Mouse (Mus musculus): ENCODE data around the gene Zfp637. TPM values are rescaled to one million over a fixed set of nuclear protein-coding genes. Genes with fewer than 3 reads are reported as not detected.
A peak's percentile ranks its signal among the peaks of the same experiment; 100 is the strongest.

Zfp637 gene
- polyA plus RNA-seq, 1 experiment from 2014 or later = 81.3 TPM

DNA sequence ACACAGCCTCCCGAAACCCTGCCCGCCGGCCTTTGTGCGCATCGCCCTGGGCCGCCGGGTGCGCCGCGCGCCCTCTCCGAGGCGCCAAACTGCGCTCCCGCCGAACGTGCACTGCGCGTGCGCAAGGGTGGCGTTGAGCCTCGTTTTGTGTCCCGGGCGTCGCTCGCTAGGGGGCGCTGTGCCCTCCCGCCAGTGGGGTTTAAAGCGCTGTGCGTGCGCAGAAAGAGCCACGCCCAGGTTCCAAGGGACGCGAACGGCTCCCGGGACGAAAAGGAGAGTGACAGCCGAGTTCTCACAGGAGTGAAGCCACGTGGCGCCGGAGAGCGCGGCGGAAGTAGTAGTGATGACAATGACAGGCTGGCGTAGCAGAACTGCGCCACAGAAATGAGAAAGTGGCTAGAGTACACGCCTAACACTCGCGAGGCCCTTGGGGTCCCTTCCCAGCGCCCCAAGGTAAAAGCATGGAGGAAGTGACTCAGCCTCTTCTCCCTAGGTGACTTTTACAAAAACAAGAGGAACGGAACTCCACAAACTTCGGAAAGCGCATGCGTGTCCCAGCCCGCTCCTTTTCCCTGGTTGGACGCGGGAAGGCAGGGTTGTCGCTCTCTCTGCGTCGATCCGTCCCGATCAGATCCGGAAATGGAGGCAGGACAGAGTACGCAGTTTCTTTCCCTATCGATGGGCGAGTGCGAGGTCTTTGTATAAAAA lies 38.6 kb downstream of the Zfp637 start:
- Histone ChIP-seq H3K4me3 (ENCODE audit: control insufficient read depth in 1 of 2, insufficient read depth in 1 of 2, low read depth in 1 of 2, low read length in 2 of 2) (peak overlapping the region; percentile 45 to 66), H3K9me3 (ENCODE audit: control insufficient read depth, low read length) (no peaks in the 10 kb centered on the region), H3K36me3 (ENCODE audit: control insufficient read depth, insufficient read depth, low read length) (no peaks in the 10 kb centered on the region), H3K4me2 (ENCODE audit: low read length) (peak overlapping the region; percentile 72), H3K27ac (replicated peaks in 1 of 2; ENCODE audit: control insufficient read depth in 1 of 2, insufficient read depth in 1 of 2, low read depth in 2 of 2, low read length in 2 of 2) (peak overlapping the region; percentile 97 to 99), H3K9ac (ENCODE audit: low read length) (peak overlapping the region; percentile 79), H3K4me1 (ENCODE audit: control insufficient read depth in 2 of 2, insufficient read depth in 2 of 2, low read length in 2 of 2) (peaks cover 0 to 5% of the 10 kb centered on the region in 2 experiments; a peak in 3 of 4 replicates), H3K27me3 (ENCODE audit: control insufficient read depth, insufficient read depth, low read length) (no peaks in the 10 kb centered on the region)
- peak; percentile 94 for ATAC-seq (ENCODE audit: insufficient number of reproducible peaks, insufficient read depth, low FRiP score, low read depth)
- WGBS = under 1% methylated on average over 67 of the region's 67 CpGs

DNA sequence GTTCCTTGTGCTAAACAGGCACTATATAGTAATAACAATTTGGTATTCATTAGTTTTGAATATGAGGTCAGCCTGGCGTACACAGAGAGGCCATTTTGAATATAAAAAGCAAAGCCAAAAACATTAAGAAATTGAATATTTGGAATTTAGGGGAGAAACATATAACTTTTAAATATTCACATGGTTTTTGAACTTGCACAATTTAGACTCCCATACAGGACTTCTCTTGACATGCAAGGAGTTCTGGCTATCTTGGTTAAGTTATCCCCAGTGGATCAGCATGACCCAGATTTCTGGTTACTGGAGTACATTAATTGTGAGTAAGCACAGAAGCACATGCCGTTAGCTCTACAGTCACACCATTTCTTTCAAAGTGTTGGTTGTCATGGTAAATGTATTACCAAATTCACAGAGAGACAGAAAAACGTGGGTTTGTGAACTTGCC lies 39.4 kb downstream of the Zfp637 start:
- Histone ChIP-seq H3K27ac (replicated peaks in 1 of 2; ENCODE audit: control insufficient read depth in 1 of 2, insufficient read depth in 1 of 2, low read depth in 2 of 2, low read length in 2 of 2) (peak overlapping the region; percentile 64 to 97), H3K36me3 (ENCODE audit: control insufficient read depth, insufficient read depth, low read length) (no peaks in the 10 kb centered on the region), H3K27me3 (ENCODE audit: control insufficient read depth, insufficient read depth, low read length) (no peaks in the 10 kb centered on the region), H3K9ac (ENCODE audit: low read length) (peak overlapping the region; percentile 72), H3K9me3 (ENCODE audit: control insufficient read depth, low read length) (no peaks in the 10 kb centered on the region), H3K4me3 (ENCODE audit: control insufficient read depth in 1 of 2, insufficient read depth in 1 of 2, low read depth in 1 of 2, low read length in 2 of 2) (peak overlapping the region in 1 of 2 experiments; percentile 45; a peak in 2 of 4 replicates), H3K4me2 (ENCODE audit: low read length) (peak overlapping the region; percentile 72), H3K4me1 (ENCODE audit: control insufficient read depth in 2 of 2, insufficient read depth in 2 of 2, low read length in 2 of 2) (peaks cover 0 to 5% of the 10 kb centered on the region in 2 experiments; a peak in 3 of 4 replicates)
- 54% methylated on average over 3 of the region's 3 CpGs for WGBS
- no peak for ATAC-seq (ENCODE audit: insufficient number of reproducible peaks, insufficient read depth, low FRiP score, low read depth)

GRCm38 (mm10) chr6:117881229-117881628 lies 40.2 kb downstream of the Zfp637 start:
- no peak for ATAC-seq (ENCODE audit: insufficient number of reproducible peaks, insufficient read depth, low FRiP score, low read depth)
- Histone ChIP-seq H3K4me3 (ENCODE audit: control insufficient read depth in 1 of 2, insufficient read depth in 1 of 2, low read depth in 1 of 2, low read length in 2 of 2) (no peak overlapping the region), H3K27me3 (ENCODE audit: control insufficient read depth, insufficient read depth, low read length) (no peaks in the 10 kb centered on the region), H3K4me1 (ENCODE audit: control insufficient read depth in 2 of 2, insufficient read depth in 2 of 2, low read length in 2 of 2) (peaks cover 0 to 5% of the 10 kb centered on the region in 2 experiments; a peak in 3 of 4 replicates), H3K9ac (ENCODE audit: low read length) (no peak overlapping the region), H3K36me3 (ENCODE audit: control insufficient read depth, insufficient read depth, low read length) (no peaks in the 10 kb centered on the region), H3K4me2 (ENCODE audit: low read length) (no peak overlapping the region; the same call in 1 of the 2 replicates), H3K9me3 (ENCODE audit: control insufficient read depth, low read length) (no peaks in the 10 kb centered on the region), H3K27ac (replicated peaks in 1 of 2; ENCODE audit: control insufficient read depth in 1 of 2, insufficient read depth in 1 of 2, low read depth in 2 of 2, low read length in 2 of 2) (no peak overlapping the region)
- WGBS = 88% methylated on average over 7 of the region's 7 CpGs

- Histone ChIP-seq H3K9ac (ENCODE audit: low read length) (no peak overlapping the region), H3K4me3 (ENCODE audit: control insufficient read depth in 1 of 2, insufficient read depth in 1 of 2, low read depth in 1 of 2, low read length in 2 of 2) (no peak overlapping the region), H3K4me2 (ENCODE audit: low read length) (no peak overlapping the region), H3K27me3 (ENCODE audit: control insufficient read depth, insufficient read depth, low read length) (no peaks in the 10 kb centered on the region), H3K9me3 (ENCODE audit: control insufficient read depth, low read length) (no peaks in the 10 kb centered on the region), H3K36me3 (ENCODE audit: control insufficient read depth, insufficient read depth, low read length) (no peaks in the 10 kb centered on the region), H3K4me1 (ENCODE audit: control insufficient read depth in 2 of 2, insufficient read depth in 2 of 2, low read length in 2 of 2) (peaks cover 0 to 5% of the 10 kb centered on the region in 2 experiments; a peak in 3 of 4 replicates), H3K27ac (replicated peaks in 1 of 2; ENCODE audit: control insufficient read depth in 1 of 2, insufficient read depth in 1 of 2, low read depth in 2 of 2, low read length in 2 of 2) (no peak overlapping the region)
- 59% methylated on average over 7 of the region's 7 CpGs for WGBS
- no peak for ATAC-seq (ENCODE audit: insufficient number of reproducible peaks, insufficient read depth, low FRiP score, low read depth)
Measured at GRCm38 (mm10) chr6:117881997-117882396, 41.0 kb downstream of the Zfp637 start.

DNA sequence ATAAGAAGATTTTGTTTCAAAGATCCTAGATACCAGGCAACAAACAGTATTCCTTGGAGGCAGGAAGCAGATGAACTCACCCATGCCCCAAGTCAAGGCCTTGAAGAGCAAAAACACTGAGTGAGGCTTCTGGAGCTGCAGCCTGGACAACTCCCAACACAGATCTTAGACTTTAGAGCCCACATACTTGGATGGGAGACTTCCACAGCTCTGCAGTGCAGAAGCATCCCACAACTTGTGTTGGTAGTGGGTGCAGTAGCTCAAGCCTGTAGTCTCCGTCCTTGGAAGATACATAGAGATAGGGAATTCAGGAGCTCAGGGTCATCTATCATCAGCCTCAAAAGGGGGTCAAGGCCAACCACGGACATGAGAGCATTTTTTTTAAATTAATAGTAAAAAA lies 45.0 kb downstream of the Zfp637 start:
- peaks cover 0 to 5% of the 10 kb centered on the region in 2 experiments; a peak in 2 of 4 replicates for H3K4me1 ChIP-seq (ENCODE audit: control insufficient read depth in 2 of 2, insufficient read depth in 2 of 2, low read length in 2 of 2)
- H3K4me3 ChIP-seq (ENCODE audit: control insufficient read depth in 1 of 2, insufficient read depth in 1 of 2, low read depth in 1 of 2, low read length in 2 of 2) = no peak overlapping the region
- WGBS = 74% methylated on average over 2 of the region's 2 CpGs
- no peaks in the 10 kb centered on the region for H3K36me3 ChIP-seq (ENCODE audit: control insufficient read depth, insufficient read depth, low read length)
- no peaks in the 10 kb centered on the region for H3K27me3 ChIP-seq (ENCODE audit: control insufficient read depth, insufficient read depth, low read length)
- H3K9ac ChIP-seq (ENCODE audit: low read length) = no peak overlapping the region
- ATAC-seq (ENCODE audit: insufficient number of reproducible peaks, insufficient read depth, low FRiP score, low read depth) = no peak
- H3K9me3 ChIP-seq (ENCODE audit: control insufficient read depth, low read length) = no peaks in the 10 kb centered on the region
- no peak overlapping the region for H3K4me2 ChIP-seq (ENCODE audit: low read length)
- H3K27ac ChIP-seq (replicated peaks in 1 of 2; ENCODE audit: control insufficient read depth in 1 of 2, insufficient read depth in 1 of 2, low read depth in 2 of 2, low read length in 2 of 2) = no peak overlapping the region

DNA sequence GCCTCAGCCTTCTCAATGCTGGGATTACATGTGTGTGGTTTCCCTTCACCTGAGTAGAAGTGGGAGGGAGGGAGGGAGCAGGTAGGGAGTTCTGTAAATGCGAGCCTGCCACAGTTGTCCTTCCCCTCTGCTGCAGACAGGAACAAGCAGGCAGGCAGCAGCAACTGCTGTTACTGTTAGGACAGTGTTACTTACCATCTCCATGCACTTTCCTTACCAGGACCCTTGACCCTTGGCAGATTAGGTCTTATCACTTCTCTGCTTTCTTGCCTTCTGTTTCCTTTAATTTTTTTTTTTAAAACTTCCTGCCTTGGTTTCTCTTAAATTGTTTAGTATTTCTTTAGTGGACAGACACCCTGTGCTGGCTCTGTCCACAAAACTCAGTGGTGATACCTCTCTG lies 47.1 kb downstream of the Zfp637 start:
- Histone ChIP-seq H3K9ac (ENCODE audit: low read length) (no peak overlapping the region), H3K4me2 (ENCODE audit: low read length) (no peak overlapping the region), H3K4me3 (ENCODE audit: control insufficient read depth in 1 of 2, insufficient read depth in 1 of 2, low read depth in 1 of 2, low read length in 2 of 2) (no peak overlapping the region), H3K27ac (replicated peaks in 1 of 2; ENCODE audit: control insufficient read depth in 1 of 2, insufficient read depth in 1 of 2, low read depth in 2 of 2, low read length in 2 of 2) (no peak overlapping the region), H3K9me3 (ENCODE audit: control insufficient read depth, low read length) (no peaks in the 10 kb centered on the region), H3K36me3 (ENCODE audit: control insufficient read depth, insufficient read depth, low read length) (no peaks in the 10 kb centered on the region), H3K27me3 (ENCODE audit: control insufficient read depth, insufficient read depth, low read length) (no peaks in the 10 kb centered on the region), H3K4me1 (ENCODE audit: control insufficient read depth in 2 of 2, insufficient read depth in 2 of 2, low read length in 2 of 2) (peaks cover 0 to 5% of the 10 kb centered on the region in 2 experiments; a peak in 2 of 4 replicates)
- ATAC-seq (ENCODE audit: insufficient number of reproducible peaks, insufficient read depth, low FRiP score, low read depth) = no peak
- WGBS = 24% methylated on average over 1 of the region's 1 CpGs

DNA sequence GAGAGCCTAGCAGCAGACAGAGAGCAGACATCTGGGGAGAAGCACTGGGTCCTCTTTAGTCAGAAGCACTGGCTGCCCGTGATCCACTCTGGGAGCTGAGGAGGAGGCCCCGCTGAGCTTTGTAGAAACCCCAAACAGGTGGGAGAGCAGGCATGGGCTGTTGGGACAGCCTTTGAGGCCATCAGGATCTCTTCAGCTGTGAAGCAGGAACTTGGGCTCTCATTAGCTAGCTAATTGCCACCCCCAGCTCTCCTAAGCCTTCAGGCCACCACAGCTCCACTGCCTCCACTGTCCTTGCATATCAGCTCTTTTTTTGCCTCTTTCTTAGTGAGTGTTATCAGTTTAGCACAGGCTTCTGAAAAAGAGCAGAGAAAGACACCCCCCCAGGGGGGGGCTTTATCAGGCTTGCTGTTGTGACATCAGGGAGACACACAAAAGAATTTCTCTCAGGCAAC lies 47.7 kb downstream of the Zfp637 start:
- Histone ChIP-seq H3K4me2 (ENCODE audit: low read length) (no peak overlapping the region), H3K27ac (replicated peaks in 1 of 2; ENCODE audit: control insufficient read depth in 1 of 2, insufficient read depth in 1 of 2, low read depth in 2 of 2, low read length in 2 of 2) (no peak overlapping the region), H3K9me3 (ENCODE audit: control insufficient read depth, low read length) (no peaks in the 10 kb centered on the region), H3K9ac (ENCODE audit: low read length) (peak overlapping the region; percentile 16; the same call in 1 of the 2 replicates), H3K4me3 (ENCODE audit: control insufficient read depth in 1 of 2, insufficient read depth in 1 of 2, low read depth in 1 of 2, low read length in 2 of 2) (no peak overlapping the region), H3K27me3 (ENCODE audit: control insufficient read depth, insufficient read depth, low read length) (no peaks in the 10 kb centered on the region), H3K36me3 (ENCODE audit: control insufficient read depth, insufficient read depth, low read length) (no peaks in the 10 kb centered on the region), H3K4me1 (ENCODE audit: control insufficient read depth in 2 of 2, insufficient read depth in 2 of 2, low read length in 2 of 2) (peaks cover 0 to 5% of the 10 kb centered on the region in 2 experiments; a peak in 2 of 4 replicates)
- ATAC-seq (ENCODE audit: insufficient number of reproducible peaks, insufficient read depth, low FRiP score, low read depth) = no peak
- WGBS = 30% methylated on average over 2 of the region's 2 CpGs

All from heart, embryonic 14.5 days (tissue).